Mouse (Mus musculus) common myeloid progenitor, adult 5-6 weeks (primary cell): ENCODE data around the gene Spns1. TPM values are rescaled to one million over a fixed set of nuclear protein-coding genes. Genes with fewer than 3 reads are reported as not detected.
"Not testable (repeated sequence)": the region's sequence is repeated elsewhere in the genome, so short reads cannot be mapped to it uniquely, and the experiment has no call there.

Source experiments
- ATAC-seq: replicated peaks from 2 replicates; pipeline ENCODE4 v1.8.0; 2016; ENCODE audit warnings: low read depth, mild to moderate bottlenecking, moderate TSS enrichment, inconsistent platforms; ENCODE audit not compliant: poor library complexity, severe bottlenecking
- total RNA-seq: library from RNA; stranded (forward); fragments of 200-1000, 187-1606 nt; gene quantifications from 2 replicates; pipeline ENCODE4 v1.2.3, GENCODE M21; 2017

Gene Spns1
- total RNA-seq, 1 experiment from 2014 or later, result 11.3 TPM

GRCm38 (mm10) chr7:126345557-126345956, 31.7 kb downstream of the Spns1 start:
- ATAC-seq, result no peak

- peak; percentile 60; the same call in 1 of the 2 replicates for ATAC-seq
Observed at GRCm38 (mm10) chr7:126340896-126341295, 36.4 kb downstream of the Spns1 start.

GRCm38 (mm10) chr7:126340206-126340618, 37.0 kb downstream of the Spns1 start:
- ATAC-seq, result peak; percentile 35

DNA sequence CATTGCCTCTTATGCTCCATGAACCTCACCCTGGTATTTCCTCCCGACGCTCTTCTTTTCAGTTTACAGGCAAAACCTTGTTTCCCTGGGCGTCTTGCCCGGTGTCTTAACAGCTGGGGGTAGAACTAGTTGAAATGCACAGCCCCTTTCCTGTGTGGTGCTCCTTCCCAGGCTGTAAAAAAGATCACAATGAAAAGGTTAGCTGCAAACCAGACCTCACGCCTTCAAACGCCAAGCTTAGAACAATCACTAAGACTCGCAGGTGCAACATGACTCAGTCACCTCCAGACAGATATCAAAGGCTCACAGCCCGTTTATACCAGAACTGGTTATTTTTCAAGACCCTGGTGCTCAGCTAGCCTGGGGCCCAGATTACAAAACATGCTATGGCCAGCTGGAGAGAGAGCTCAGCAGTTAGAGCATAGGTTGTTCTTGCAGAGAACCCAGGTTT, 37.7 kb downstream of the Spns1 start:
- ATAC-seq, result no peak

- no peak for ATAC-seq
Observed at GRCm38 (mm10) chr7:126338906-126339305, 38.3 kb downstream of the Spns1 start.

- ATAC-seq, result peak; percentile 47; the same call in 1 of the 2 replicates
Observed at GRCm38 (mm10) chr7:126335556-126335955, 41.7 kb downstream of the Spns1 start.

GRCm38 (mm10) chr7:126332691-126333090, 44.6 kb downstream of the Spns1 start:
- ATAC-seq, result no peak

GRCm38 (mm10) chr7:126330693-126331092, 46.6 kb downstream of the Spns1 start:
- no peak for ATAC-seq

DNA sequence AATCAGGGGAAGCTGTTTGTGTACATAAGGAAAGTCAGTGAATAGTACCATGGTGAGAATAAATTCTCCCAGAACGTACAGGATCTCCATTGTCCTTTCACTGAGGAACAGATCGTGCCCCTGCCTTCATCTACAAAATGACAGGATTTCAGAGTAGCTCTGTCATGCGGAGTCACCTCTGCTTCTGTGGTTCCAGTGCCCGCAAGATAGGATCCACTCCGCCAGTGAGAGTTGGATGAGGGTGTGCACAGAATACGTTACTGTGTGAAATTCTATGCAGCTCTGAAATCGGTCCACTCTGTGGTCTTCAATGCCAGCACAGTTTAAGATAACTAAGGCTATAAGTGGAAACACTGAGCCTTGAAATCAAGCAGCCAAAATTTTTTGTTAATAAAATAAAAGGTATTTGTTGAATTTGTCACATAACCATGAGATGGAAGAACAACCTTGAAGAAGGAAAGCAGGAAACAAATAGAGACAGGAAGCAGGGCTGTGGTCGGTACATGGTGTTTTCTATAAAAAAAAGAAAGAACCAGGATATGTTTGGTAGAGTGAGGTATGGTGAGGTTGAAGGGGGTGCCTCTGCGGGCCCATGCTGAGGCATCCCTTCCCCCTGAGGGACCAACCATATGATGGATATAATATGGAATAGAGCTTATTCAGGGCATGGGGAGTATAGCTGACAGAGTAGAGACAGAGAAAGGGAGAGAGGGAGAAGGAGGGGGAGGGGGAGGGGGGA, 47.2 kb downstream of the Spns1 start:
- peak; percentile 52; the same call in 1 of the 2 replicates for ATAC-seq

GRCm38 (mm10) chr7:126328848-126329247, 48.4 kb downstream of the Spns1 start:
- ATAC-seq, result not testable (repeated sequence)

DNA sequence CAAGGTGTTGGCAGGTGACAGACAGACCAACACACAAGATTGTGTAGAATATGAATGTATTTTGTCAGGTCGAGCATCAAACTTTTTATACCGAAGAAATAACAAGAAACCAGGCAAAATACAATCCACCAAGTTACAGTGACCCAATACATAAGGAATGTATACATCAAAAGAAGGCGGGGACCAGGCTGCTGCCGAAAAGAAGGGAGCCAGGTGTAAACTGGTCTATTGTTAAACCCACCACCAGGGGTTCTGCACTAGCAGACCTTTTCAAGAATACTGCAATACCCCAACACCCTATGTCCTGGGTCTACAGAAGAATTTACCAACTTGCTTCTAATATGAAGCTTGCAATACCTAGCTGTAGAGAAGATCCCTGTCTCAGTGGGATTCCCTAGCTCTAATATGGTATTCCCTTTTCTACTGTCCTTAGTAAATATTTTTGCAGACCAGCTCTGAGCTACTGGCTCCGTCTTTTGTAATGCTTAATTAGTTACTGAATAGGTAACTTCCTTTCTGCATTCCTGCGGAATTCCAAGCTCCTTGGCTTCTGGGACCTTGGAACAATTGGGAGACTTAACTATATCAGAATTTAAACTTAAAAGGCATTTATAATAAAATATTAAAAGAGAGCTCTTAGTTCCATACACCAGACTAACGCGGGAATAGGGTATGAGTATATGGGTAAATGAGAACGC, 51.5 kb downstream of the Spns1 start:
- not testable (repeated sequence) for ATAC-seq

DNA sequence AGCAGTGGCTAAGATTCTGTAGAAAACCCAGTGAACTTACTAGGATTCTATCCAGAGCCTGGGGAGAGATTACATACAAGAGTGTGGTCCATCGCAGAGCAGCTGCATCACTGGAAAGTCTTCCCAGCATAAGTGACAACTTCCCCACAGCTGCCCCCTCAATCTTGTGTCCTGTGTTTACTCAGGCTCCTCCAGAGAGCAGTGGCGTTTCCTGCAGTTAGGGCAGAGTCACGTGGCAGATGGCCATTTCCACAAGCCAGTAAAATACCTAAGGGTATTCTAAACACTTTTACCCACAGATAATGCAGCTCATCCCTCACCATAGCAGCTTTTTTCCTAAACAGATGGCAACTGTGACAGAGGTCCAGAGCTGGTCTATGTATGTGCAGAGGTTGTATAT, 52.5 kb downstream of the Spns1 start:
- ATAC-seq, result no peak

DNA sequence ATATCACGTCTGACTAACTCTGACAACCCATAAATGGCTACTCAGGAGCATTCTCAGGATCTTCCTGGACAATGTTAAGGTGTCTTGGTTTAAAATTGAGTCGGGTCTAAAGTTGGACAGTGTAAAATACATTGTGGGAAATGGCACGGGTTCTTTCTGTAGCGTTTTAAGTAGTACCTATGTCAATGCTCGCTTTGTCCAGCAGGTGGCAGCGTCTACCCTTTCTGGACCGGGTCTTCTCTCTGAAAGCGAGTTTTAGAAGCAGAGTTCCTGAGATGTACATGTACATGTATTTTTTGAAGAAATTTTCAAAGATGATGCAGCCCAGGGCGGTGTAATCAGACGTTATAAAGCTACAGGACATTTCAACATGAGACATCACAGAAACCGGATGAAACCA, 53.5 kb downstream of the Spns1 start:
- peak; percentile 92 for ATAC-seq

Other genes with a start within 250 kb of the Spns1 start
- 61.5 and 76.0 TPM in 2 replicates for gene Xpo6, start 176.9 kb downstream of the Spns1 start, total RNA-seq
- 5.2 and 5.7 TPM in 2 replicates for gene Sbk1, start 104.8 kb downstream of the Spns1 start, total RNA-seq
- gene Lat, start 7.9 kb downstream of the Spns1 start, total RNA-seq, result 16.4 and 22.4 TPM in 2 replicates
- gene Nfatc2ip, start 19.3 kb upstream of the Spns1 start, total RNA-seq, result 18.2 and 24.4 TPM in 2 replicates
- gene Cd19, start 37.4 kb upstream of the Spns1 start, total RNA-seq, result 0.32 TPM in 1 of 2 replicates, not detected in the other
- 22.5 and 23.1 TPM in 2 replicates for gene Rabep2, start 51.3 kb upstream of the Spns1 start, total RNA-seq
- gene Atp2a1, start 85.7 kb upstream of the Spns1 start, total RNA-seq, result 0.41 TPM in 1 of 2 replicates, not detected in the other
- 16.6 and 17.3 TPM in 2 replicates for gene Sh2b1, start 98.0 kb upstream of the Spns1 start, total RNA-seq
- gene Tufm, start 109.9 kb upstream of the Spns1 start, total RNA-seq, result 92.3 and 108 TPM in 2 replicates
- 37.0 and 51.1 TPM in 2 replicates for gene Atxn2l, start 126.0 kb upstream of the Spns1 start, total RNA-seq
- gene Eif3c, start 189.0 kb upstream of the Spns1 start, total RNA-seq, result 231 and 257 TPM in 2 replicates
- gene Apobr, start 207.5 kb upstream of the Spns1 start, total RNA-seq, result 5.7 and 6.5 TPM in 2 replicates
- 18.1 and 21.2 TPM in 2 replicates for gene Cln3, start 208.4 kb upstream of the Spns1 start, total RNA-seq
- 0.23 TPM in 1 of 2 replicates, not detected in the other for gene Il27, start 217.5 kb upstream of the Spns1 start, total RNA-seq